Mouse (Mus musculus): ENCODE data around the gene Asic5. TPM values are rescaled to one million over a fixed set of nuclear protein-coding genes. Genes with fewer than 3 reads are reported as not detected.

Gene Asic5
- total RNA-seq, 2 experiments from 2014 or later = not detected

DNA sequence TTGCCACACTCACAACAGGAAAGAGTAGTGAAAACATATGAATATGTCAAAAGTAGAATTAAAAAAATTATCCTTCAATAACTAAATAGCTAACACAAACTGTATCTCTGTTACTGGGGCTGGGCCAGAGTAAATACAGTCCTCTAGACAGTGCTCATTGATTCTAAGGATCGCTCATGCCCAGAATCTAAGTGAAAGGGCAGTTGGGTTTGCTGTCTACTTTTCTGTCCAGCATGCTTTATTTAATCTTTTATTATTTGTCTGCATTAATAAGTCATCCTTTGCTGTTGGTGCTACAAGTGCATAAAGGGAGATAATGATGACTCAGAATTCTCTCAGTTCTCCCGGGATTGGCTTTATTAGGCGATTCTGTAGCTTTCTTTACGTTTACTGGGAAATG is 13.3 kb downstream of the Asic5 start:
- intact Hi-C loops (cut with DNase I) = loop anchor here (5.0 kb wide), 3 partner anchors 37 to 862 kb away; no protein-coding TSS in a partner anchor
- DNase-seq (ENCODE audit: low spot score) = no peak

DNA sequence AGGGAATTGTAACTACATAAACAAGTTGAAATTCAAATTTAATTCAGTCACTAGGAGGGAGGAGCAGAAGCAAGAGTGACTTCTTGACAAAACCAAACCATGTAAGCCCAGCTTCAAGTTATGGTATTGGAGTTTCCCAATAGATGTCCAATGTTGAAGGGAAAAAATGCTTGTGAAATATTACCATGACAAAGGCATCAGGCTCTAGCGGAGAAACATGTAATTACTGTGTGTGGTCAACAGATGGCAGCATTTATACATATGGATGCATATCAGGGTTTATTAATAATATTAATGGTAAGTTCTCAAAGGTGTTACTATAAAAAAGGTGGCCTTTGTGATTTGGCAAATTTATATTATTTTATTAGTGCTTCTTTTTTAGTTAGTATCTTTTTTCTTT is 13.9 kb downstream of the Asic5 start:
- intact Hi-C loops (cut with DNase I) = loop anchor here (5.0 kb wide), 3 partner anchors 36 to 861 kb away; no protein-coding TSS in a partner anchor
- no peak for DNase-seq (ENCODE audit: low spot score)

DNA sequence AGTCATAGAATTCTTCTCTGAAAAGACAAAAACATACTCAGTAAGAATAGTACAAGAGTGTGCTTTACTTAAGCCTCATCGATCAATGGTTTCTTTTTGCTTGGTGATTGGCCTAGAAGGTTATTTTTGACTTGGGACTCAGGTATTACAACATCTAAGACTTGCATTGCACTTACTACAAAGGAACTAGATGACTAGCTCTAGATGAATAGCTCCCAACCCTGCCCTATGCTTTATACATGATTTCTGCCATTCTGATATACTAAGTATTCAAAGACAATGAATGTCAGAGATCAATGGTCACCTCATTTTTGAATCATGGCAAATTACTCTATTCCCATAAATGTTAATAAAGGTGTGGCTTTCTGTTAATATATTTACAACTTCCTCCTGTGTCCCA is 24.9 kb downstream of the Asic5 start:
- DNase-seq (ENCODE audit: low spot score) = no peak
- intact Hi-C loops (cut with DNase I) = no loop called here

GRCm38 (mm10) chr3:82014148-82014703 is 32.1 kb downstream of the Asic5 start:
- DNase-seq (ENCODE audit: low spot score) = no peak
- intact Hi-C loops (cut with DNase I) = no loop called here

DNA sequence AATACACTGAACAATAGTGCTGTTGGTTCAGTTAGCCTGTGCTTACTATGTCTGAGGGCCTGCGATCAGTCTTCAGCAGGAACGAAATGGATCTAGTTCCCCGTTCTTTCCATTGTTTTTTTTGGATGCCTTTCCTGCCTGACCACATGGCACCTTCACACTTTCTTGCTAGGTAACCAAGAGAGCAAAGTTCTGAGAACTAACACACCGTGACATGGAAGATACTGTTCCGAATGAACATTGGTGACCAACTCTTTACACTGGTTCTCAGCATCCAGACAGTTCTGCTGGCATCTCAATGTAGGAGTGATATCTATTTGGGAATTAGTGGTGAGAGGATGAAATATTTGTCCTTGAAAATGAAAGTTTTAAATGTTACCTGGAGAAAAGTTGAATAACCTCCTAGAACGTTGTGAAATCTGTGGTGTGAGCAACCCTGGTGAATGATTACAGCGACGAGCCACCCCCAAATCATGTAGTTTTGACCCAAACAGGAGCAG is 40.4 kb downstream of the Asic5 start:
- intact Hi-C loops (cut with DNase I) = no loop called here

GRCm38 (mm10) chr3:82023065-82023464 is 41.0 kb downstream of the Asic5 start:
- DNase-seq (ENCODE audit: low spot score) = no peak
- intact Hi-C loops (cut with DNase I) = no loop called here

More for the DNA sequence above, 40.4 kb downstream of the Asic5 start:
- no peak for DNase-seq (ENCODE audit: low spot score)

- no peak for DNase-seq (ENCODE audit: low spot score)
- intact Hi-C loops (cut with DNase I) = no loop called here
Observed at GRCm38 (mm10) chr3:82027286-82027685, 45.2 kb downstream of the Asic5 start.

GRCm38 (mm10) chr3:82029229-82029628 is 47.1 kb downstream of the Asic5 start:
- DNase-seq (ENCODE audit: low spot score) = no peak
- intact Hi-C loops (cut with DNase I) = no loop called here

- no peak for DNase-seq (ENCODE audit: low spot score)
- intact Hi-C loops (cut with DNase I) = loop anchor here (5.0 kb wide), 1 partner anchor 33 kb away; no protein-coding TSS in a partner anchor
Observed at GRCm38 (mm10) chr3:82030008-82030748, 48.1 kb downstream of the Asic5 start.

- intact Hi-C loops (cut with DNase I) = no loop called here
Observed at GRCm38 (mm10) chr3:82036262-82037044, 54.4 kb downstream of the Asic5 start.

GRCm38 (mm10) chr3:82043676-82044075 is 61.6 kb downstream of the Asic5 start:
- intact Hi-C loops (cut with DNase I) = no loop called here

More at GRCm38 (mm10) chr3:82036262-82037044, 54.4 kb downstream of the Asic5 start:
- DNase-seq (ENCODE audit: low spot score) = no peak

DNA sequence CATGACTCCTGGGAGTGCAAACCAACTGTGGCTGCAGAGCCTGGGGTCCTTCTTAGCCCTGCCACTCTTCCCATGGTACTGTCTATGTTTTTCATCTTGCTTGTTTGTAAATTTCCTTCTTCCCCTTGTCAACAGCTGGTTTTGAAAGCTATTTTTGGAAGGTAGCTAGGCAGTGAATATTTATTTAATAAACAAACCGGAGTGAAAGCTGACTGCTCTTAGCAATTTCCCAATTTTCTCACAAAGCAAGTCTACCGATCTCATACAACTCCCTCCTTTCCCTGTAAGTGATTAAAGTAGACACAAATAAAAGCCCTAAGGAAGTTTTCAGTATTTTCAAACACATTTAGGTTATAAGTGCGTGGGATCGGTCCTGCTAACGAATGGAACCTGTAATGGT is 62.8 kb downstream of the Asic5 start:
- intact Hi-C loops (cut with DNase I) = loop anchor here (5.0 kb wide), 1 partner anchor 307 kb away; no protein-coding TSS in a partner anchor
- DNase-seq (ENCODE audit: low spot score) = no peak

More at GRCm38 (mm10) chr3:82043676-82044075, 61.6 kb downstream of the Asic5 start:
- no peak for DNase-seq (ENCODE audit: low spot score)

DNA sequence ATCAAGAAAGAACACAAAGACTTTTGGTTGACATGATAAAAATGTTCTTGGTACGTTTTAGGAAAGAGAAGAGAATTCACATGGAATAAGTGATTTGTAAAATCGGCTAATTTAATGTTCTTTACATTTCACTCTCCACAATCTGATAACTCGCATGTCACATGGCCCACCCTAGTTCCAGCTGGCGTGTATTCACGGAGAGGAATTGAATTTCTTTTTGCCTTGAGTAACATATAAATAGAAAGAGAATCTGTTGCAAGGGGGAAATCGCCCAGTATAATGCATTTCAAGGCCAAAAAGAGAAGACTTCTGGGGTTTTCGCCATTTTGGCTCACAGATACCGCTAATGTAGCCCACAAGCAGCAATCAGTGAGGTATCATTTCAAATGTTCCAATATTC is 64.0 kb downstream of the Asic5 start:
- no peak for DNase-seq (ENCODE audit: low spot score)
- intact Hi-C loops (cut with DNase I) = loop anchor here (5.0 kb wide), 1 partner anchor 306 kb away; no protein-coding TSS in a partner anchor

- no peak for DNase-seq (ENCODE audit: low spot score)
Observed at GRCm38 (mm10) chr3:82047100-82047753, 65.1 kb downstream of the Asic5 start.

DNA sequence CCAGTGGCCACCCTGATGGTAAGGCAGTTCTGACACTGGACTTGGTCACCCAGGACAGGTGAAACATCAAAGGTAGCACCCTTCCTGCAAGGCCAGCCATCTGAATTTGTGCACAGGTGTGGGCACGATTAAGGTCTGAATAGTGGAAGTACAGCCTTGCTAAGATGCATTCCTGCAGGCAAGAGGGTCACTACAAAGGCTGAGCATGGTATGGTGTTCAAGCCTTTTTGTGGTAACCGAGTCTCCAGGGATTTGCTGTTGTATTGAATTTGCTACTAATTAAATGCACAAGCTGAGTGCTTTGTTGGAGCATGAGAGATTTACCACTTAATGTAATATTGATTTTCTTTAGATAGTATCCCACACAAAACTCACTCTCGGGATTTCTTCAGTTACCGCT is 66.0 kb downstream of the Asic5 start:
- intact Hi-C loops (cut with DNase I) = loop anchor here (5.0 kb wide), 1 partner anchor 304 kb away; no protein-coding TSS in a partner anchor
- DNase-seq (ENCODE audit: low spot score) = no peak

More at GRCm38 (mm10) chr3:82047100-82047753, 65.1 kb downstream of the Asic5 start:
- intact Hi-C loops (cut with DNase I) = loop anchor here (1.0 to 5.0 kb wide), 2 partner anchors 286 to 305 kb away; no protein-coding TSS in a partner anchor

DNA sequence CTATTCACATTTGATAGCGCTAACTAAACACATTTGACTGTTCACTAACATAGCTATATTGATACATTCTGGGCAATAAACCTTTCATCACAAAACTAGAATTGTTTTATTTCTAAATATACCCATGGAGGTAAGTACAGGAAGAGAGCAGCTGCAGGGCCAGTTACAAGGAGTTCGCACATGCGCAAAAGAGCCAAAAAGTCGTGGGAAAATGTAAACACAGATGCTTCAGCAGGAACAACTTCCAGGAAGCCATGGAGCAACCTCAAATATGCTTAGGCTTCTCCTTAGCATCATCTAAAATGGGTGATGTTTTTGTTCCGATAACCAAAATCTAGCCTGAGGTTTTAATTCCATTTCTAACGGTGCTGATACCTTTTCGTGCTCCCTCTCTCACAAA is 66.6 kb downstream of the Asic5 start:
- no peak for DNase-seq (ENCODE audit: low spot score)
- intact Hi-C loops (cut with DNase I) = loop anchor here (5.0 kb wide), 1 partner anchor 304 kb away; no protein-coding TSS in a partner anchor

DNA sequence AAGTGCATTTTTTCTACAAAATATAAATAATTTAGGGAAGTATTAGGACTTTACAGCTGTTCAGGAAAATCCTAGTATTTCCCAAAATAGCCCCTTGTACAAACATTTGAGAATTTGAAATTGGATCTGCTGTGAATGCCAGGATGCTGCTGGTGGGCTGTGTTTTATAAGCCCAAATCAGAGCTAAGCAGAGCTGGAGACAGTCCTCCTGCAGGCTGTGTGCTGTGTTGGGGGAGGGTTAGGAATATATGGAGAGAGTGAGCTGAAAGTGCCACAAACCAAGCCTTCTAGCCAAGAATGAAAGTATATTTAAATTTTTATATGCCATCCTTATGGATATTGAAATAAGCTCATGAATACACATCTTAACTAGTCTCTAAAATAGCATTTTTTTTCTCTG is 69.4 kb downstream of the Asic5 start:
- no peak for DNase-seq (ENCODE audit: low spot score)
- intact Hi-C loops (cut with DNase I) = no loop called here

GRCm38 (mm10) chr3:82052029-82052428 is 69.9 kb downstream of the Asic5 start:
- no peak for DNase-seq (ENCODE audit: low spot score)
- intact Hi-C loops (cut with DNase I) = no loop called here

DNA sequence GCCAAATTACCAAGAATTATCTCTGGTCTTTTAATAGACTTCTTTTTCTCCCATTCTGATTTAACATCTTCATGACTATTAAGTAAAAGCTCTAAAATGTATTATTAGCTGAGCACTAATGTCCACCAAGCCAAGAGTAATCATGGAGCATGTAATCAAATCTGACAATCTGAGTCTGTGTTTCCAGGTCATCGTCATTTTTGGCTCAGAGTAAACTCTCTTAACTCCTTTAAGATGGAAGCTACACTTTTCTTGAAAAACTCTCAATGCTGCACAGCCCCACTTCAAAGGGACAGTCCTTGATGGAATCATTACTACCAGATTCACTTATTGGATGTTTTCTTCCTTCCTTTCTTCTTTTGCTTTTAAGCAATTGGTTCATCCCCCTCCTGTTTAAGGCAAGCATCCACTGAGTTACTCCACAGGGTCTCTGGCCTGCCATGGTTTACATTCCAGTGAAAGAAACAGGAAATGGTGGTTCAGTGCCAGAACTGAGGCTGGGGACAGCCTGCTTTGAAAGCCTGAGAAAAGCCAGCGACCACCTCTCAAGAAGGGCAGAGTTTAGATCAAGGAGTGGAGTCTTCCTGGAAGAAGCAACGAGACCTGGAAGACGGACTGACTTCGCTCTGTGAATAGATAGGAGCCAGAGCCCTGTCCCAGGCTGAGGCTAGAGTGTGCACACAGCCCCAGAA is 72.3 kb downstream of the Asic5 start:
- intact Hi-C loops (cut with DNase I) = no loop called here
- no peak for DNase-seq (ENCODE audit: low spot score)

Data from heart, postnatal 25 days (tissue).